Mouse (Mus musculus): ENCODE data around the gene Sprtn. TPM values are rescaled to one million over a fixed set of nuclear protein-coding genes. Genes with fewer than 3 reads are reported as not detected.

The Sprtn gene
- polyA plus RNA-seq, 1 experiment from 2014 or later, result 9.1 TPM

GRCm38 (mm10) chr8:124867126-124867525 is 30.6 kb upstream of the Sprtn start:
- 32% methylated on average over 2 of the region's 2 CpGs for WGBS
- no peak overlapping the region for H3K27ac ChIP-seq (ENCODE audit: low read length)
- H3K9ac ChIP-seq (ENCODE audit: low read length), result no peak overlapping the region

GRCm38 (mm10) chr8:124869708-124870107 is 28.0 kb upstream of the Sprtn start:
- H3K4me1 ChIP-seq (replicated peaks; ENCODE audit: control insufficient read depth, insufficient read depth, low read length), result peaks cover 8% of the 10 kb centered on the region
- no peak for ATAC-seq (ENCODE audit: low read depth)
- no peak overlapping the region for H3K27ac ChIP-seq (ENCODE audit: low read length)
- H3K36me3 ChIP-seq (ENCODE audit: control insufficient read depth, insufficient read depth, low read length), result peaks cover 18% of the 10 kb centered on the region
- H3K27me3 ChIP-seq (ENCODE audit: control insufficient read depth, insufficient read depth, low read depth, low read length), result no peaks in the 10 kb centered on the region
- no peak overlapping the region for H3K4me3 ChIP-seq (ENCODE audit: low read length)
- H3K9me3 ChIP-seq (ENCODE audit: control insufficient read depth, low read length), result no peaks in the 10 kb centered on the region
- no peak overlapping the region for H3K4me2 ChIP-seq (ENCODE audit: low read depth, low read length)
- no peak overlapping the region for H3K9ac ChIP-seq (ENCODE audit: low read length)
- WGBS, result 72% methylated on average over 6 of the region's 6 CpGs

More at GRCm38 (mm10) chr8:124867126-124867525, 30.6 kb upstream of the Sprtn start:
- H3K4me1 ChIP-seq (replicated peaks; ENCODE audit: control insufficient read depth, insufficient read depth, low read length), result peaks cover 18% of the 10 kb centered on the region
- H3K9me3 ChIP-seq (ENCODE audit: control insufficient read depth, low read length), result no peaks in the 10 kb centered on the region
- peaks cover 3% of the 10 kb centered on the region; the same call in 1 of the 2 replicates for H3K36me3 ChIP-seq (ENCODE audit: control insufficient read depth, insufficient read depth, low read length)
- H3K27me3 ChIP-seq (ENCODE audit: control insufficient read depth, insufficient read depth, low read depth, low read length), result no peaks in the 10 kb centered on the region
- H3K4me3 ChIP-seq (ENCODE audit: low read length), result no peak overlapping the region
- no peak overlapping the region for H3K4me2 ChIP-seq (ENCODE audit: low read depth, low read length)
- no peak for ATAC-seq (ENCODE audit: low read depth)

GRCm38 (mm10) chr8:124871474-124871873 is 26.2 kb upstream of the Sprtn start:
- no peaks in the 10 kb centered on the region for H3K27me3 ChIP-seq (ENCODE audit: control insufficient read depth, insufficient read depth, low read depth, low read length)
- no peak overlapping the region for H3K9ac ChIP-seq (ENCODE audit: low read length)
- 89% methylated on average over 7 of the region's 7 CpGs for WGBS
- H3K27ac ChIP-seq (ENCODE audit: low read length), result no peak overlapping the region
- H3K4me3 ChIP-seq (ENCODE audit: low read length), result no peak overlapping the region
- no peak for ATAC-seq (ENCODE audit: low read depth)
- H3K4me2 ChIP-seq (ENCODE audit: low read depth, low read length), result no peak overlapping the region
- no peaks in the 10 kb centered on the region for H3K9me3 ChIP-seq (ENCODE audit: control insufficient read depth, low read length)
- H3K4me1 ChIP-seq (replicated peaks; ENCODE audit: control insufficient read depth, insufficient read depth, low read length), result 0 out of 2 replicates have a peak, but pooled peaks cover 2% of the 10 kb centered on the region
- peaks cover 19% of the 10 kb centered on the region for H3K36me3 ChIP-seq (ENCODE audit: control insufficient read depth, insufficient read depth, low read length)

- H3K4me3 ChIP-seq (ENCODE audit: low read length), result no peak overlapping the region
- H3K27ac ChIP-seq (ENCODE audit: low read length), result no peak overlapping the region
- H3K9me3 ChIP-seq (ENCODE audit: control insufficient read depth, low read length), result no peaks in the 10 kb centered on the region
- no peaks in the 10 kb centered on the region for H3K4me1 ChIP-seq (replicated peaks; ENCODE audit: control insufficient read depth, insufficient read depth, low read length)
- ATAC-seq (ENCODE audit: low read depth), result no peak
- no peak overlapping the region for H3K9ac ChIP-seq (ENCODE audit: low read length)
- no peak overlapping the region for H3K4me2 ChIP-seq (ENCODE audit: low read depth, low read length)
- 91% methylated on average over 7 of the region's 7 CpGs for WGBS
- no peaks in the 10 kb centered on the region for H3K27me3 ChIP-seq (ENCODE audit: control insufficient read depth, insufficient read depth, low read depth, low read length)
- H3K36me3 ChIP-seq (ENCODE audit: control insufficient read depth, insufficient read depth, low read length), result peaks cover 23% of the 10 kb centered on the region
Observed at GRCm38 (mm10) chr8:124872081-124872480, 25.6 kb upstream of the Sprtn start.

DNA sequence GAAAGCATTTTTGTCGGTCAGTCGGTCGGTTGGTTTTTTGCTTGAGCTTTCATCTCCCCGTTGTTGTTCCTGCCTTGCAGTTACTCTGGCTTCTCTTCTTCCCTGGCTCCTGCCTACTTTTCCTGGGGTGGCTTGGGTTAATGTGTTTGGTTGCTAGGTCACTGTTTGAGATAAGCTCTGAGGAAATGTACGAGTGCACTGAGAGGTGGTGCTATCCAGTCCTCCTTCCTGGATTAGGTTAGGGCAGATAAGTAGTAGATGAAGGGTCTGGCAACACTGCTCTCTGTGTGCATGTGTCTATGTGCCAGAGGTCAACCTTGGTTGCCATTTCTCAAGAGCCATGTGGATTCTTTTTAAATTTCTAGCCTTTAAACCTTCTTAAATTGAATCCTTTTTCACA is 25.0 kb upstream of the Sprtn start:
- H3K27ac ChIP-seq (ENCODE audit: low read length), result no peak overlapping the region
- 57% methylated on average over 5 of the region's 5 CpGs for WGBS
- no peaks in the 10 kb centered on the region for H3K9me3 ChIP-seq (ENCODE audit: control insufficient read depth, low read length)
- peaks cover 23% of the 10 kb centered on the region for H3K36me3 ChIP-seq (ENCODE audit: control insufficient read depth, insufficient read depth, low read length)
- H3K9ac ChIP-seq (ENCODE audit: low read length), result no peak overlapping the region
- ATAC-seq (ENCODE audit: low read depth), result no peak
- no peaks in the 10 kb centered on the region for H3K4me1 ChIP-seq (replicated peaks; ENCODE audit: control insufficient read depth, insufficient read depth, low read length)
- H3K4me3 ChIP-seq (ENCODE audit: low read length), result no peak overlapping the region
- no peaks in the 10 kb centered on the region for H3K27me3 ChIP-seq (ENCODE audit: control insufficient read depth, insufficient read depth, low read depth, low read length)
- no peak overlapping the region for H3K4me2 ChIP-seq (ENCODE audit: low read depth, low read length)

- Histone ChIP-seq H3K4me2 (ENCODE audit: low read depth, low read length) (no peak overlapping the region), H3K27ac (ENCODE audit: low read length) (no peak overlapping the region), H3K36me3 (ENCODE audit: control insufficient read depth, insufficient read depth, low read length) (peaks cover 53% of the 10 kb centered on the region), H3K4me1 (replicated peaks; ENCODE audit: control insufficient read depth, insufficient read depth, low read length) (no peaks in the 10 kb centered on the region), H3K9me3 (ENCODE audit: control insufficient read depth, low read length) (no peaks in the 10 kb centered on the region), H3K4me3 (ENCODE audit: low read length) (no peak overlapping the region), H3K9ac (ENCODE audit: low read length) (no peak overlapping the region), H3K27me3 (ENCODE audit: control insufficient read depth, insufficient read depth, low read depth, low read length) (no peaks in the 10 kb centered on the region)
- 79% methylated on average over 5 of the region's 5 CpGs for WGBS
- no peak for ATAC-seq (ENCODE audit: low read depth)
Observed at GRCm38 (mm10) chr8:124878141-124878540, 19.5 kb upstream of the Sprtn start.

GRCm38 (mm10) chr8:124878946-124879526 is 18.6 kb upstream of the Sprtn start:
- no peak overlapping the region for H3K9ac ChIP-seq (ENCODE audit: low read length)
- ATAC-seq (ENCODE audit: low read depth), result no peak
- H3K4me3 ChIP-seq (ENCODE audit: low read length), result no peak overlapping the region
- no peaks in the 10 kb centered on the region for H3K9me3 ChIP-seq (ENCODE audit: control insufficient read depth, low read length)
- H3K4me2 ChIP-seq (ENCODE audit: low read depth, low read length), result no peak overlapping the region
- no peaks in the 10 kb centered on the region for H3K27me3 ChIP-seq (ENCODE audit: control insufficient read depth, insufficient read depth, low read depth, low read length)
- H3K36me3 ChIP-seq (ENCODE audit: control insufficient read depth, insufficient read depth, low read length), result peaks cover 54% of the 10 kb centered on the region
- H3K27ac ChIP-seq (ENCODE audit: low read length), result no peak overlapping the region
- no peaks in the 10 kb centered on the region for H3K4me1 ChIP-seq (replicated peaks; ENCODE audit: control insufficient read depth, insufficient read depth, low read length)
- WGBS, result 62% methylated on average over 10 of the region's 10 CpGs

DNA sequence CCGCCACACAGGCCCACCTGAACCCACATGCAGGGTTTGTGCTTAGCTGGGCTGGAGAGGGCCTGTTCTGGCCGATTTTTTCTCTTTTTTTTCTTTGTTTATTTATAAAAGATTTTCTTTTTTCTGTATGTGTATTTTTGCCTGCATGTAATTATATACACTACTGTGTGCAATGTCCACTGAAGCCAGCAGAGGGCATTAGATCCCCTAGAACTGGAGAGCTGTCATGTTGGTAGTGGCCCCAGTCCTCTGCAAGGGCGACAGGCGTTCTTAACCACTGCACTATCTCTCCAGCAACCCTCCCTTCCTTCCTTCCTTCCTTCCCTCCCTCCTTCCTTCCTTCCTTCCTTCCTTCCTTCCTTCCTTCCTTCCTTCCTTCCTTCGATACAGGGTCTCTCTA is 9.3 kb upstream of the Sprtn start:
- WGBS, result 95% methylated on average over 5 of the region's 5 CpGs

GRCm38 (mm10) chr8:124892596-124892995 is 5.1 kb upstream of the Sprtn start:
- H3K36me3 ChIP-seq (ENCODE audit: control insufficient read depth, insufficient read depth, low read length), result peaks cover 41% of the 10 kb centered on the region

More for the DNA sequence above, 9.3 kb upstream of the Sprtn start:
- Histone ChIP-seq H3K4me2 (ENCODE audit: low read depth, low read length) (no peak overlapping the region), H3K27ac (ENCODE audit: low read length) (no peak overlapping the region), H3K27me3 (ENCODE audit: control insufficient read depth, insufficient read depth, low read depth, low read length) (no peaks in the 10 kb centered on the region), H3K36me3 (ENCODE audit: control insufficient read depth, insufficient read depth, low read length) (peaks cover 64% of the 10 kb centered on the region), H3K4me3 (ENCODE audit: low read length) (no peak overlapping the region), H3K9ac (ENCODE audit: low read length) (no peak overlapping the region), H3K4me1 (replicated peaks; ENCODE audit: control insufficient read depth, insufficient read depth, low read length) (no peaks in the 10 kb centered on the region), H3K9me3 (ENCODE audit: control insufficient read depth, low read length) (peaks cover 9% of the 10 kb centered on the region)
- no peak for ATAC-seq (ENCODE audit: low read depth)

More at GRCm38 (mm10) chr8:124892596-124892995, 5.1 kb upstream of the Sprtn start:
- Histone ChIP-seq H3K9ac (ENCODE audit: low read length) (no peak overlapping the region), H3K4me2 (ENCODE audit: low read depth, low read length) (no peak overlapping the region), H3K27ac (ENCODE audit: low read length) (no peak overlapping the region), H3K9me3 (ENCODE audit: control insufficient read depth, low read length) (peaks cover 9% of the 10 kb centered on the region), H3K4me3 (ENCODE audit: low read length) (no peak overlapping the region), H3K4me1 (replicated peaks; ENCODE audit: control insufficient read depth, insufficient read depth, low read length) (peaks cover 17% of the 10 kb centered on the region), H3K27me3 (ENCODE audit: control insufficient read depth, insufficient read depth, low read depth, low read length) (no peaks in the 10 kb centered on the region)
- WGBS, result 61% methylated on average over 3 of the region's 3 CpGs
- ATAC-seq (ENCODE audit: low read depth), result no peak

Data from lung, embryonic 16.5 days (tissue).